Mouse (Mus musculus): ENCODE measurements around the gene Synj1. TPM values are rescaled to one million over a fixed set of nuclear protein-coding genes. Genes with fewer than 3 reads are reported as not detected.
A peak's percentile ranks its signal among the peaks of the same experiment; 100 is the strongest.

Synj1 gene
- polyA plus RNA-seq (2012; fragmentation: generic; extraction: Trizol): 11.3 TPM
- long read RNA-seq, experiment 1, partial matches to known transcripts: 1 of 4 reads
- long read RNA-seq, experiment 1, other reads (novel, unspliced or antisense): 3 of 4 reads
- long read RNA-seq, experiment 2, partial matches to known transcripts: 5 of 17 reads
- long read RNA-seq, experiment 2, other reads (novel, unspliced or antisense): 11 of 17 reads

DNA sequence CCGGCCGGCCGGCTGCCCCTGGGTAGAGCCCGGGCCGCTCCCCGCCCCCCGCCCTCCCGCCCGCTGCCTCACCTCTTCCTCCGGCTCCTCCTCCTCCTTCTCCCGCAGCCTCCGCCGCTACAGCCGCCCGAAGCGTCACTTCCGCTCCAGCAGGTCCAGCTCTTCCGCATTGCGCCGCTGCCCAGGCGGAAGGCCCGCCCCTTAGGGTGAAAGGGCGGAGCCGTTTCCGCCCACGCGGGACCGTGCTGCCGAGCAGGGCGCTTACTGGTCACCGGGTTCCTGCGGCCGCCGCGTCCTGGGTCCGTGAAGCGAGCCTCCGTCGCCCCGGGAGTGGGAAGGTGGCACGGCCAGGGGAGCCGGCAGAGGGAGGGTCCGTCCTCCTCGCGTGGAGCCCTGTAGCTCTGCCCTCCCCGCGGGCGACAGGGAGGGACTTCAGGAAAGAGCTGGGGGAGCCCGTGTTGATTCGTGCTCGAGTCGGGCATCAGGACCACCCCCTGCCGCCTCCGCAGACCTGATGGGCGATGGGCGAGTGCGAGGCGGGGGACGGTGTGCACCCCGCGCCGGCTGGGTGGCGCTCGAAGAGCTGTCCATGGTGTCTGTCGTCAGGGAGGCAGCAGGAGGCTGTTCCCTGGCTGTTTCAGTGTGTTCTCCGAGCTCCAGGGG is at the start of gene Synj1:
Synj1 (minus strand) TSS at position 288 of the 663 bp plus-strand sequence.
- peak within 1 kb of the TSS; percentile 99 for H3ac ChIP-seq (ENCODE audit: control insufficient read depth, insufficient read length, low read depth)
- peak within 1 kb of the TSS; percentile 85 for H3K4me3 ChIP-seq (ENCODE audit: insufficient read depth, poor library complexity, severe bottlenecking)
- TF ChIP-seq CEBPB (IDR thresholded peaks at IDR 0.05; ENCODE audit: low read depth) (no peak), FOSL1 (IDR thresholded peaks at IDR 0.05; ENCODE audit: insufficient read depth, low read length, poor library complexity, severe bottlenecking) (no peak), MYOD1 (IDR thresholded peaks at IDR 0.05; ENCODE audit: control insufficient read depth, insufficient read length, low read depth) (no peak)
- peaks cover 28% of the 10 kb centered on the region for H3K36me3 ChIP-seq (ENCODE audit: control insufficient read depth, insufficient read depth)
- H3K27me3 ChIP-seq (ENCODE audit: control insufficient read depth, insufficient read depth, insufficient read length): no peaks in the 10 kb centered on the region
- H3K79me3 ChIP-seq (ENCODE audit: low read depth): peaks cover 3% of the 10 kb centered on the region
- H3K79me2 ChIP-seq (ENCODE audit: control insufficient read depth, insufficient read depth): peaks cover 15% of the 10 kb centered on the region

DNA sequence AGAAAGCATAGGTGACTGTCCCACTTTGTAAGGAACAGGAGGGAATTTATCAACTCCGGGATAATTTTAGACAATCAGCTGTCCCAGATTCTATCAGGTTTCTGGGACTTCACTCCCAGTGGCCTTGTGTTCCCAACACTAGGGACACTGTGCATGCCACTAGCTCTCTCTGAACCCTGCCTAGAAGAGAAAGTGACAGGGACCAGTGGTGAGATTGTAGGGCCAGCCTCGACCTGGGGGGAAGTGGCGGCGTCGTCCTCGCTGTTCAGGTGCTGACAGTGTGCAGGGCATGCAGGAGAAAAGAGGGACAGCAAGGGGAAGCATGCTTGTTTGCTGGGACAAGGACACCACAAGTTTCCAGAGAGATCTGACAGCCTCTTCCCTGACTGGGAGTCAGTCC is 46.6 kb upstream of the Synj1 start:
- H3ac ChIP-seq (ENCODE audit: control insufficient read depth, insufficient read length, low read depth): no peak overlapping the region
- H3K36me3 ChIP-seq (ENCODE audit: control insufficient read depth, insufficient read depth): no peaks in the 10 kb centered on the region
- H3K79me3 ChIP-seq (ENCODE audit: low read depth): no peaks in the 10 kb centered on the region
- H3K79me2 ChIP-seq (ENCODE audit: control insufficient read depth, insufficient read depth): no peaks in the 10 kb centered on the region
- H3K27me3 ChIP-seq (ENCODE audit: control insufficient read depth, insufficient read depth, insufficient read length): peaks cover 45% of the 10 kb centered on the region
- TF ChIP-seq USF1 (IDR thresholded peaks at IDR 0.05; ENCODE audit: low read depth): no peak
- no peak for TF ChIP-seq CTCF (IDR thresholded peaks at IDR 0.05; ENCODE audit: control insufficient read depth, insufficient read depth, insufficient read length)
- no peak for TF ChIP-seq MYOG (IDR thresholded peaks at IDR 0.05; ENCODE audit: control insufficient read depth, extremely low read depth, insufficient read length)
- no peak for TF ChIP-seq MAX (IDR thresholded peaks at IDR 0.05)
- TF ChIP-seq FOSL1 (IDR thresholded peaks at IDR 0.05; ENCODE audit: insufficient read depth, low read length, poor library complexity, severe bottlenecking): no peak
- TF ChIP-seq MYOD1 (IDR thresholded peaks at IDR 0.05; ENCODE audit: control insufficient read depth, insufficient read length, low read depth): no peak
- no peak for TF ChIP-seq CEBPB (IDR thresholded peaks at IDR 0.05; ENCODE audit: low read depth)
- no peak overlapping the region for H3K4me3 ChIP-seq (ENCODE audit: insufficient read depth, poor library complexity, severe bottlenecking)

DNA sequence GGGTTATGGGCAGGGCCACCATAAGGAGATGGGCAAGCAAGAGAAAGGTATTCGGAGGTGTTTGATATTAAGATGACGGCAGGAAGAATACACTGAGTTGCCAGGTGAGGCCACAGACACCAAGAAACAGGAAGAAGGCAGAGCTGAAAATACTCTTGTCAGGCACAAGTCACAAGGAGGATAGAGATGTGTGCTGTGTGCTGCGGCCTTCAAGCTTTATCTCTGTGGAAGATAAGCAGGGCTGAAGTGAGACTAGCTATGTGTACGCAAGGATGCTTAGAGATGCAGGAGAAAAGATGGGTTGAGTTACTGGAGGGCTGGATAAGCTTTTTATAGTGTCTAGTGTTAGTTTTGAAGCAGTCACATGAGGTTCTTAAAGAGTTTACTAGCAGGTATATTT is 46.2 kb upstream of the Synj1 start:
- TF ChIP-seq USF1 (IDR thresholded peaks at IDR 0.05; ENCODE audit: low read depth) (no peak), MYOD1 (IDR thresholded peaks at IDR 0.05; ENCODE audit: control insufficient read depth, insufficient read length, low read depth) (no peak), MAX (IDR thresholded peaks at IDR 0.05) (no peak), CEBPB (IDR thresholded peaks at IDR 0.05; ENCODE audit: low read depth) (no peak), MYOG (IDR thresholded peaks at IDR 0.05; ENCODE audit: control insufficient read depth, extremely low read depth, insufficient read length) (no peak), FOSL1 (IDR thresholded peaks at IDR 0.05; ENCODE audit: insufficient read depth, low read length, poor library complexity, severe bottlenecking) (no peak), CTCF (IDR thresholded peaks at IDR 0.05; ENCODE audit: control insufficient read depth, insufficient read depth, insufficient read length) (no peak)
- H3K79me3 ChIP-seq (ENCODE audit: low read depth): no peaks in the 10 kb centered on the region
- H3K36me3 ChIP-seq (ENCODE audit: control insufficient read depth, insufficient read depth): no peaks in the 10 kb centered on the region
- no peak overlapping the region for H3K4me3 ChIP-seq (ENCODE audit: insufficient read depth, poor library complexity, severe bottlenecking)
- peaks cover 44% of the 10 kb centered on the region for H3K27me3 ChIP-seq (ENCODE audit: control insufficient read depth, insufficient read depth, insufficient read length)
- H3K79me2 ChIP-seq (ENCODE audit: control insufficient read depth, insufficient read depth): no peaks in the 10 kb centered on the region
- no peak overlapping the region for H3ac ChIP-seq (ENCODE audit: control insufficient read depth, insufficient read length, low read depth)

DNA sequence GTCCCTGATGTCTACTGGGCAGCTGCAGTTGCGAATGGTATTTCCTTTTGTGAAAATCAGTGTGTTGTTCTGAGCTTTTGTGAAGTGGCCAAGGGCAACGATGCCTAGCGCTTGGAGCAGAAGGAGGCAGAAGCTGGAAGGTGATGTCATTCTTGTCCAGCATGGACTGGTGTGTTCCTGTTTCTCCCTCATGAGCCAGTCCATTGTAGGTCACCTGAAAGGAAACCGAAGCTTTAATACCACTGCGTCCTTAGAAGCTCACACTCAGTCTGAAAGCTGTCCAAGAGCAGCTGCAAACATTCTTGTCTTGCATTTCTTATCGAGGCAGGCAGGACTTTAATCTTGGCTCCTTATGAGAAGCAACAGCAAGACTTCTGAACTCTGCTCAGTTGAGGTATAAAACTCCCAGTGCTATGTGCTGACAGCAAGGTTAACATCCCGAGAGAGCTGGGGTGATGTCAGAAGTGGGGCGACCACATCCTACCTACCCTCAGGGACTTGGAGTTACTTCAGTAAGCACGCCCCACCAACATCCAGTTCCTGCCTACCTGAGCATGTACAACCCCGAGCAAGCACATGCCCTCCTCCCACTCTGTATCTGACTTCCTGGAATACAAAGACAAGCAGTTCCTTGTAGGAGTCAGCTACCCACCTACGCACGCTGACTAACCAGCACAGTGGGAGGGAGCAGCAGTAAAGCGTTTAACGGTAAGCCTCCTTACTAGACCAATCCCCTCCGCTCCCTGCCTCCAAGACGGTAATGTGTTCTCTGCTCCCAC is 45.1 kb upstream of the Synj1 start:
- no peaks in the 10 kb centered on the region for H3K36me3 ChIP-seq (ENCODE audit: control insufficient read depth, insufficient read depth)
- no peaks in the 10 kb centered on the region for H3K79me2 ChIP-seq (ENCODE audit: control insufficient read depth, insufficient read depth)
- TF ChIP-seq MAX (IDR thresholded peaks at IDR 0.05) (no peak), CEBPB (IDR thresholded peaks at IDR 0.05; ENCODE audit: low read depth) (no peak), USF1 (IDR thresholded peaks at IDR 0.05; ENCODE audit: low read depth) (no peak), MYOD1 (IDR thresholded peaks at IDR 0.05; ENCODE audit: control insufficient read depth, insufficient read length, low read depth) (no peak), MYOG (IDR thresholded peaks at IDR 0.05; ENCODE audit: control insufficient read depth, extremely low read depth, insufficient read length) (no peak), FOSL1 (IDR thresholded peaks at IDR 0.05; ENCODE audit: insufficient read depth, low read length, poor library complexity, severe bottlenecking) (no peak), CTCF (IDR thresholded peaks at IDR 0.05; ENCODE audit: control insufficient read depth, insufficient read depth, insufficient read length) (no peak)
- H3K79me3 ChIP-seq (ENCODE audit: low read depth): no peaks in the 10 kb centered on the region
- H3K27me3 ChIP-seq (ENCODE audit: control insufficient read depth, insufficient read depth, insufficient read length): peaks cover 50% of the 10 kb centered on the region
- H3K4me3 ChIP-seq (ENCODE audit: insufficient read depth, poor library complexity, severe bottlenecking): no peak overlapping the region
- no peak overlapping the region for H3ac ChIP-seq (ENCODE audit: control insufficient read depth, insufficient read length, low read depth)

DNA sequence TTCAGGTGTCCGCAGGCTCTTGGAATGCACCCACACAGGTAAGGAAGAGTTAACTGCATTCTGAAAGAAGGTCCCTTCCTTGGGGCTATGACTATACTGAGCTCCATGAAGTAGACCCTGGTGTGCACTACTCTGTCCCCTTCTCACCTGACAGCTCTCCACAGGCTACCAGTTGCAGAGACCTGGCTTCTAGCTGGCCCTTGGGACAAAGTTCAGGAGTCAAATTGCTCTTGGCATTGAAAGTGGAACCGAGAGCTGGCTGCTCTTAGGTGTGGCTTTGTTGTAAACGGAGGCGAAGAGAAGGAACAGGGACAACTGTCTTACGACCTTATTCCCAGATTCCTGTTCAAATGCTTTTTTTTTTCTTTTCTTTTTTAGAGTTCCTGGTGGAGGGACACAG is 44.0 kb upstream of the Synj1 start:
- H3K36me3 ChIP-seq (ENCODE audit: control insufficient read depth, insufficient read depth): no peaks in the 10 kb centered on the region
- H3K79me2 ChIP-seq (ENCODE audit: control insufficient read depth, insufficient read depth): no peaks in the 10 kb centered on the region
- H3ac ChIP-seq (ENCODE audit: control insufficient read depth, insufficient read length, low read depth): no peak overlapping the region
- no peaks in the 10 kb centered on the region for H3K79me3 ChIP-seq (ENCODE audit: low read depth)
- TF ChIP-seq MYOG (IDR thresholded peaks at IDR 0.05; ENCODE audit: control insufficient read depth, extremely low read depth, insufficient read length) (no peak), FOSL1 (IDR thresholded peaks at IDR 0.05; ENCODE audit: insufficient read depth, low read length, poor library complexity, severe bottlenecking) (no peak), MAX (IDR thresholded peaks at IDR 0.05) (no peak), MYOD1 (IDR thresholded peaks at IDR 0.05; ENCODE audit: control insufficient read depth, insufficient read length, low read depth) (no peak), CTCF (IDR thresholded peaks at IDR 0.05; ENCODE audit: control insufficient read depth, insufficient read depth, insufficient read length) (no peak), CEBPB (IDR thresholded peaks at IDR 0.05; ENCODE audit: low read depth) (no peak), USF1 (IDR thresholded peaks at IDR 0.05; ENCODE audit: low read depth) (no peak)
- no peak overlapping the region for H3K4me3 ChIP-seq (ENCODE audit: insufficient read depth, poor library complexity, severe bottlenecking)
- H3K27me3 ChIP-seq (ENCODE audit: control insufficient read depth, insufficient read depth, insufficient read length): peaks cover 55% of the 10 kb centered on the region
